Mouse (Mus musculus) regulatory T cell (primary cell): ENCODE results near the gene Orc5.

Experiments used
- in situ Hi-C: fragments of 300-600 bp; cut with MboI, MseI; formaldehyde crosslinking; loops from one replicate; pipeline ENCODE4 v1.15.1; 2025; ENCODE audit warnings: high pct_unique_total_duplicates

Orc5 gene

DNA sequence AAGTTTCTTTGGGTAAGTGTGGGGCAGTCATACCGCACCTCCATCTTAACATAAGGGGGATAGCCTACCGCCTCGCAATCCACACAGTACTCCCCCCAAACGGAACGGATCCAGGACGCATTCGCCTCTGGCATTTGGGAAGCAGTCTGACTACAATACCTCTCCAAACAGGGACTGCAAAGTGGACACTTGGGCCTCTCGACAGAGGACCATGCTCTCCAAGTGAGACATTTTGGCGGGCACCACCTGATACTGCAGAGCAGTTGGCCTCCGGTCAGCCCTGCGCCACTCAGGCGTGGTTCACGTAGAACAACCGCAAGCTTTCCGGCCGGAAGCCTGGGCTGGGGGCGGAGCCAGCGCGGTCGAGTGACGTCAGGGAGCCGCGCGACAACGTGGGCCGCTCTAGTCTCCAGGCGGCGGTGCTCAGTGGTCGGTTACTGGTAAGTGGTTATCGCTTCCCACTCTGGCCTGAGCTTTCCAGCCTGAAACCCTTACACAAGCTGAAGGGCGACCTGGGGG, at the start of gene Orc5:
Gene Orc5 (minus strand): TSS at position 397 of the 519 bp plus-strand sequence.
- in situ Hi-C loops: no loop called here

DNA sequence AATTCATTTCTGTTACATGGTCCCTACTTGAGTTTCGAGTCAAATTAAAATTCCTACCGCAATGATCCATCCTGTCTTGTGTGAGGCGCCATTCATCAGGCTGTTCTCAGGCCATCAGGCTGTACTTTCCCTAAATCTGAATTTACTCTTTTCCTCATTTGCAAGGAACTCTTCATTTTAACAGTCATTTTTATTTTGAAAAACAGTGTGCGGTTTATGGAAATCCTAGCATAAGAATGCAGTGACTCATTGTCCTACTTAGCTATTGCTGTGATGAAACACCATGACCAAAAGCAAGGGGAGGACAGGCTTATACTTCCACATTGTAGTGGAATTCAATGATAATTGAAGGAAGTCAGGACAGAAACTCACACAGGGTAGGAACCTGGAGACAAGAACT, 46.8 kb upstream of the Orc5 start:
- in situ Hi-C loops: no loop called here

DNA sequence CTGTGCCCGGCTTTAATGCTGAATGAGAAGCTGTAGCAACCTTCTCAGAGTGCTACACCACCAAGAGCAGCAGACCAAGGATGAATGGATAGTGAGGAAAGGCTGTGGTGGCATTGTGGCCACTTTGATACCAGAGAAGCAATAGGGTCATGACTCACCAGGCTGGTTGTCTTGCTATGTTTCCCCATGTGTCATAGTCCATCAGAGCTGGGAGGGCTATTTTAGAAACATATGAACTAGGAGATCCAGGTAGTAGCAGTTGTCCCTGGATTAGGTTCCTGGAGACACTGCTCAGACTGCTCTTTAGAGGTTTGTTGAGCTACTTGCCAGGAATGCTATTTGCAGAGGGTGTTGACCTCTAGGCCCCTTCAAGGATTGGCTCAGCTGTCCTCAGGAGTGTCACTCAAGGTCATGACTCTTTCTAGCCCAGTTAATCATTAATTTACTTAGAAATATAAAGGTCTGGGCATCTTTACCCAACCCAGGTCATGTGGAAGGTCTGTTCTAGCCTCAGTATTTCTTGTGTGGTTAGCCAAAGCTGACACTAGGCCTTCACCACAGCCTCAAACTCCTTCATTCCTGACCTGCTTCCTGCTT, 39.2 kb upstream of the Orc5 start:
- in situ Hi-C loops: no loop called here

DNA sequence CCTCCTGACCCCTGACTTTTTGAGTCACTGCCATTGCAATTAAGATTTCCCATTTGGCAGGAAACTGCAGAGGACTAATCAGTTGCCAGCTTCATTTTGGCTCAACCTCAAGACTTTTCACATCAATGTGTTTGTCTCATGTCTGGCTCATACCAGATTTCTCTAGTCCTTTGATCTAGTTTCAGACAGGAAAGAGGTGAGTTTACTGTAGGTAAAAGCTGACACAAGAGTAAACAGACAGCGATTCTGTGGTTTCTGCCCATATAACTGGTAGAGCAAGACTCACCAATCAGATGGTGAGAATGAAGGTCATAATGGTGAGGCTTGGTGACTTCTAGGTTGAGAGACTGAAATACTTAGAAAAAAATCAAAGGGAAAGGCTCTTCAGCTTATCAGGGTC, 37.3 kb upstream of the Orc5 start:
- in situ Hi-C loops: no loop called here

DNA sequence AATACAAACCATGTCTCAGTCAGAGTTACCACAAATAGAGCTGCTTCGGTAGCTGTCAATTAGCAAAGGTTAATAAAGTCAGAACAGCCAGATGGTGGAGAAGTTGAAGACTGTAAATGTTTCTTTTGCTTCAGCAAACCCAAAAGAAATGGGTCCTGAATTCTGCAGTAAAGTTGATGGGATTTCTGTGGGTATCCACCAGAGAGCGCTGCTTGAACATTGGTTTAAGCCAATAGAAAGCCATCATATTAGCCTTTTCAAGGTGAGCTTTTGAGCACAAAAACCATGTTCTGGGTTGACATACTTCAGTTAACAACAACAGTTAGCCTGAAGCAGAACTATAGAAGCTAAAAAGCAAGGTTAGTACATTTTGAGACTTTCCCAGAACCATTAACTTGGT, 34.3 kb upstream of the Orc5 start:
- in situ Hi-C loops: no loop called here

DNA sequence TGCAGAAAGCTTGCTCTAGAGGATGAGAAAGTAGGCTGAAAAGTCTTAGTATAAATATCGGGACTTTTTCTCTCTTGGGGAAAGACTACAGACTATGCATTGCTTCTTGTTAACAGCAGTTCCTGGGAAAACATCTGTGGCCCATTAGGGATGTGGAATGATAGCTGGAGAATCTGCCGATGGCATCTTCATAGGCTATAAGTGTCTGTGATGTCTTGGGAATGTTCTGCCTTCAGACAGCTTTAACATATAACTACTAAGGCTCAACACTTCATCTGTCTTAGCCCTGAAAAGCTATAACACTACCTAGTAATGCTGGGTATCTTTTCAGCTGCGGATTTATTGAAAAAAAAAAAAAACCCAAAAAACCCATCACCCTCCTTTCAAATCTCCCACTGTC, 27.8 kb upstream of the Orc5 start:
- in situ Hi-C loops: no loop called here

DNA sequence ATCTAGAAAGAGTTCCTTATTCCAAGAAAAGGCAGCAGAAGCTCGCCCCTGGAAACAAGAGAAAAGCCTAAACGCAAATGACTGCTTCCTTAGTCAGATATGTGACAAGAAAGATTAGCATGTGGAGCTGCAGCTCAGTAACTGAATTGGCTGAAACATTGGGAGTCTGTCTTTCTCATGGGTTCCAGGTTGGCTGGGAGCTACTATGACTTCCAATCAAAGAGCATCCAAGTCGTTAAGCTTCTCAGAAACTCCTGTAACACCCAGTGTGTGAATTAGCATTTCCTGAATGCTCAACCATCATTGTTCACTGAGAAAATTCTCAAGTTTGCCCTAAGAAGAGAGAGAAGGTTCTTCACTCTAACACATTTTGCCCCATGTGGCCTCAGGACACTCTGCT, 24.5 kb upstream of the Orc5 start:
- in situ Hi-C loops: no loop called here

DNA sequence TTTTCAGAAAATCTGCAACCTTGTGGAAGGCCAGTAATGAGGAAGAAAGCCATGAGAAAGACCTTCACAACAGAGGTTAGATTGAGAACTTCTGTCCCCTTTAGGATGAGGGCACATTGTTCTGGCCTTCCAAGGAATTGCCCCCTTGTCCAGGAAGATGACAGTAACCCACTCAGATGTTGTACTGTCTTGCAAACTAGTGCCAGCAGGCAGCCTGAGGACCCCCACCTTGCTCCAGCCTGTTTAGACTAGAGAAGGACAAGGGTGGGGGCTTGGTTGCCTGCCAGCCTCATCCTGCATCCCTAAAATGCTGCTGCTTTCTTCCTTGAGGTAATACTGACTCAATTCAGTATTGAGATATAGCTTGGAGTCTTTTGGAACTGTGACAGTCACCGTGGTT, 23.9 kb upstream of the Orc5 start:
- in situ Hi-C loops: no loop called here

DNA sequence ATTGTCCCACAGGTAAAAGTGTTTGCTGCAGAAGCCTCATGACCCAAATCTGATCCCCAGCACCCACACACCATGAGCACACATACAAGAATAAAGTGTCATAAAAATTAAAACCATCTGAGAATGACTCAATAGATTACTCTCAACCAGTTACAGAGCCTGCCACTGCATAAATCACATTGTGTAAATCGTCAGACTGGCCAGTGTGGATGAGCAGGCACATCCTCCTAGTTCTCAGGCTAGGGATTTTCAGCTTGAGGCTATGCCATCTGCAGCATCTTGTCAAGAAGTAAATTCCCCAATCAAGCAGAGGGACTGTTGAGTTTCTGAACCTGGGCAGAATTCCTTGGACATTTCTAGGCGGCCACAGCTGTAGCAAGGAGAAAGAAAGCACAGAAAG, 23.5 kb upstream of the Orc5 start:
- in situ Hi-C loops: no loop called here

DNA sequence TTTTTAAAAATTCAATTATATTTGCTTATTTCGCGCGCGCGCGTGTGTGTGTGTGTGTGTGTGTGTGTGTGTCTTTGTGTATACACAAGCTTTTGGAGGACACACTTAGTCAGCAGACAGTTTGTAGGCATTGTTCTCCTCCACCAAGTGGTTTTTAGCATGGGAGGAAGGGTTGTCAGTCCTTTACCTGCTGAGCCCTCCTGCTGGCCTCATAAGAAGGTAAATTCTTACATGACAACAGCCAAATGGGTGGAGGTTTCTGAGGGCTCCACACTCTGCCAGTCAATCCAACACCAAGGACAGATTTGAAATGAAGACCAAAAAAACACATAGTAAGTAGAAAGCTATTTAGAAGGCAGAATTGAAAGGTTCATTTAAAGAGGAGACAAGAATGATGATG, 22.7 kb upstream of the Orc5 start:
- in situ Hi-C loops: no loop called here

DNA sequence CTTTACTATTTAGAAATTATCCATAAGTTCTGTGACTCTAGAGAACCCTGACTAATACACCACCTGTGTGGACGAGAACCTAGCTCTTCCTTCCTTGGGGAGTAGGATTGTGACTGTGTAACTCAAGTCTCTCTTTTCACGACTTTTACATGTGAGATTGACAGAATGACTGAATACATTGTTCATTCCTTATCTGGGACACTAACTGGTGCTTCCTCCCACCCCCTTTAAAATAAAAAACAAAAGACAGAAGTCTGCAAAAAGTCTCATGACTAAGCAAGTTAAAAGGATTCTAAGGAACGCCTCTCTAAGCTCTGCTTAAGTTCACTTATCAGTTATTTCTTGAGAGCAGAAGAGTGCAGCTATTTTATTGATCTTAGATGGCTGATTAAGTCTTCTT, 22.2 kb upstream of the Orc5 start:
- in situ Hi-C loops: no loop called here

DNA sequence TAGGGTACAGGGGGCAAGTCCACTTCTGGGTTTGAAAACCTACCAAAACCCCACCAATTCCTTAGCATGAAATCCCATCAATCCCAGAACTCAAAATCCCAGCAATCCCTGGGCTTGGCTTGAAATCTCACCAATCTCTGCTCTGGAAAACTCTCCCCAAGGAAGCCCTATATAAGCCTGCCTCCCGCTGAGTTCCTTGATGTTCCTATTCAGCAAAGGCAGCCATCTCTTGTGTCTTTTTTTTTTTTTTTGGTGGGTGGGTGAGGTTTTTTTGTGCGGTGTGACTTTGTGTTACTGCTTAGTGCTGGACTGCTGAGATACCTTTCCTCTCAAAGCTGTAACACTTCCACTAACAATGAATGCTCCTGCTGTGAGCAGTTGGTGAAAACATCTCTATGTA, 15.5 kb upstream of the Orc5 start:
- in situ Hi-C loops: no loop called here

DNA sequence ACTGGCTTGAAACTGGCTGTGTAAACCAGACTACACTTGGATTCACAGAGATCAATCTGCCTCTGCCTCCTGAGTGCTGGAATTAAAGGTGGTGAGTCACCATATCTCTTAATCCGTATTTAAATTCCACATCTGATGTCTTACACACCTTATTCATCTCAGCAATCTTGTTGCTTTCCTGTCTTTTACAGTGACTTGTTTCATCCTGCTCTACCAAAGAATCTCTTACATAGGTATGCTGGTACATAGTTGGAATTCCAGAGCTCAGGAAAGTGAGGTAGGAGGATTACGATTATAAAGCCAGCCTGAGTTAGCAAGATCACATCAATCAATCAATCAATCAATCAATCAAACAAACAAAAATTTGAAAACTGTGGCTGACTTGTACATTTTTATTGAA, 9.6 kb upstream of the Orc5 start:
- in situ Hi-C loops: no loop called here

DNA sequence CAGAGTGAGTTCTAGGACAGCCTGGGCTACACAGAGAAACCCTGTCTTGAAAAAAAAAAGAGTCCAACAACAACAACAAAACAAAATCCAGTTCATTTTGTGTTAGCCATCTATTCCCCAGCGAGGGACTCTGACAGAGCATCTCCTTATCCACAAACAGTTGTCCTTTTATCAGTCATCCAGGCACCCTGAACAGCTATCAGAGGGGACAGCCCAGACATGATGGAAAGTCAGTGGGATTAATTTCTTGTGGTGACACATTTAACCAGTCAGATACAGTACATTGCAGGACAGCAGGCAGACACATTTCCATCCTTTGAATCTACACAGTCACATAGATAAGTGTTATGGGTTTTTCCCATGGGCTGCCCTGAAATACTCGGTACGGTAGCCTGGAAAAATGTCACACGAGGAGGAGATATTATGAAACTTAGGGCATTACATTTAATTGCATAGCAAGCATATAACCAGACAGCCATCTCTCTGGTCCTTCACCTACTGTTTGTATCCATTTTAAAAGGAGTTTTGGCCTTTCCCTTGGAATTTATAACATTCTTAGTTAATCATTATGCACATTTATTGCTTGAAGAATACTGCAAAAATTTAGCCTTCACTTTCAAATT, 7.4 kb upstream of the Orc5 start:
- in situ Hi-C loops: no loop called here

DNA sequence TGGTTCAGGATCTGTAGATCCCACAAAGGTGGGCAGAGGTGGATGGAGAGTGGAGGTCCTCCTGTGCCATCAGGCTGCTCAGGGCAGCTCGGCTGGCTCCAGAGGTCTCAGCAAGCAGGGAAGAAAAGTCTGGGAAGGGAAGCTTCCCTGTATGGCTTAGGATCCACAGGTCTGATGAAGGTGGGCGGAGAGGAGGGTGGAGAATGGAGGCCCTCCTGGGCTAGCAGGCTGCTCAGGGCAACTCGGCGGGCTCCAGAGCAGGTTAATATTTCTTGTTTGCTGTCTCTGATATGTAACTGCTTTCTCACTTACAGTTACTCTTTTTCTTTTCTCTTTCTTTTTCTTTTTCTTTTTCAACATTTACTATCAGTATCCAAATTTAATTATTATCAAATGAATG, 6.5 kb upstream of the Orc5 start:
- in situ Hi-C loops: no loop called here

DNA sequence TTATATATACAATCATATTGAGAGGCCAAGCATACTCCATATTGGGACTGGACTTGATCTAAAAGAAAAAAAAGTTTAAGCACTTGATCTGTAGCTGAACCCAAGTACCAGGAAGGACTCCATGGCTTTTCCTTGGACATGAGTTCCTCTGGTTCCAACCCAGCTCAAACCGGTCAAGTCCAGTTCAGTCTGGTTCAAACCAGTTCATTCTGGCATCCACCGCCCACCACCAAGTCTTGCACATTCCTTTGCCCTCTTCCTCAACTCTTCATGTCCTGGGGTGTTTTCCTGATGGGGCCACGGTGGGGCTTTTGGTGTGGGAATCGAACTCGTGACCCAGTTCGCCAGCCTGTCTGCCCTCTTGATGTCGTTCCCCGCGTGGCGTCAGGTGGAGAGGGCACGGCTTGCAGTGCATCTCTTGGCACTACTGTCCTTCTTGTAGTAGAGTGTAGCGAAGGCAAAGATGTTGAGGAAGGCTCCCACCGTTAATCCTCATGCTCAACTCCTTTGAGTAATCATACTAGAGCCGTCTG, 2.1 kb upstream of the Orc5 start:
- in situ Hi-C loops: no loop called here

DNA sequence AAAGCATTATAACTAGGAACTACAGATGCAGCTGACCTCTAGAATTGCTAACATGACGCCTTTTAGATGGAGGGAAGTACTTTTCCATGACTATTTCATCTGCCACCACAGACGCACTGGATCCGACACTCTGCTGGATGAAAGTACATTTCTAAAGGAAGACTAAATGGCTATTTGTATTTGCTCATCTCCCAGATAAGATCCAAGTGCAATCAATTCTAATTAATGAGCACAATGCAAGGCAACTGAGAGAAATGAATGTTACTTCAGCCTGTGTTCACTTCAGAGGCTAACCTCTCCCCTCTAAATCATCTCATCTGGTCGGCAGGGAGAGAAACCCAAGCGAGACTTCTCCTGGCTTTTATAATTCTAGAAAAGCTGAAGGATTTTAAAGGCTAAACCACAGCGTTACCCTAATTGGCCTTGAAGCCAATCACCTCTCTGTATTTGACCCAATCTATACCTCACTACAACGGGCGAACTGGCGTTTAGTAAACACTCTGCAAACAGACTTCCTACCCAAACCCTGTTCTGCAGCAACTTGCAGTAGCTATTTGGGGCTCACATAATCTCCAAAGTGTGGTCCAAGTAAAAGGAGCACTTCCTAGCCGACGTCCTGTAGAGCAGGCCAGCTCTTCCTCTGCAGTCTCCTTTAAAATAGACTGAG, 730 bp downstream of the Orc5 start:
- in situ Hi-C loops: loop anchor here (25.0 kb wide), 1 partner anchor 762 kb away; the partner anchor contains the start of genes Dnajc2 and Psmc2

DNA sequence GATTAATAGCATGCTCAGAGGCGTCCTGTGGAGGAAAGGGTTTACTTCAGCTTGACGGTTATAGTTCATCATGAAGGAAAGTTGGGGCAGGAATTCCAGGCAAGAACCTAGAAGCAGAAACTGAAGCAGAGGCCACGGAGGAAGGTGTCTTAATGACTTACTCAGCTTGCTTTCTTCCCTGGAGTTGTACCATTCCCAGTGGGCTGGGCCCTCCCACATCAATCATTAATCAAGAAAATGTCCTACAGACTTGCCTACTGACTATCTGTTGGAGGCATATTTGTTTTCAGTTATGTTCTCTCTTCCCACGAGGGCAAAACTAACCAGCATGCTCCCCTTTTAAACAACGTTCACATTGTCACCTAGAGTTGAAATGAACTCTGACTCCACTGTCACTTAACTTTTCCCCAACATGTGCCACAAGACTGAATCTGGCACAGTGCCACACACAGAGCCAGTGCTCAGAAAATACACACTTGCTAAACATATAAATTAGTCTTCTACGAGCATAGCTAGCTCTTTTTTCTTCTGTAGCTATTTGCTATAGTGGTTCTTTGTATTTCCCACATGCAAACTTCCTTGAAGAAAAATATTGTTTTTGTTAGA, 1.6 kb downstream of the Orc5 start:
- in situ Hi-C loops: loop anchor here (25.0 kb wide), 1 partner anchor 761 kb away; the partner anchor contains the start of genes Dnajc2 and Psmc2

DNA sequence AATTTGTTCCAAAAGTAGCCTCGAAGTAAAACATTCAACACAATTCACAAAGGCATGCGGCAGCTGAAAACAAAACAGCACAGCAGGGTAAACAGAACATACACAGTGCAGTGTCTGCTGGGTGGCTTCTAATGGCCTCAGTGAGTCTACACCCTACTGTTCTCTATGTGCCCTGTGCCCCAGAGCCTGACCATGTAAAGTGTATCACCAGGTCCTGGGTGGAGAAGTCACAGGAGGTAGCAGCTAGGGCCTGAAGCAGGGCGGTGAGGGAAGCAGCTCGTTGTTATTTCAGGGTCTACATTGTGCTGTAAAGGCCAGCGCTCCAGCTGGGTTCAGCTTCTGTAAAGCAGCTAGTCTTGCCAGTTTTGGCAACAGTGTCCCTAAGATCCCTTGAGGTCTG, 3.7 kb downstream of the Orc5 start:
- in situ Hi-C loops: loop anchor here (25.0 kb wide), 1 partner anchor 759 kb away; the partner anchor contains the start of genes Dnajc2 and Psmc2

DNA sequence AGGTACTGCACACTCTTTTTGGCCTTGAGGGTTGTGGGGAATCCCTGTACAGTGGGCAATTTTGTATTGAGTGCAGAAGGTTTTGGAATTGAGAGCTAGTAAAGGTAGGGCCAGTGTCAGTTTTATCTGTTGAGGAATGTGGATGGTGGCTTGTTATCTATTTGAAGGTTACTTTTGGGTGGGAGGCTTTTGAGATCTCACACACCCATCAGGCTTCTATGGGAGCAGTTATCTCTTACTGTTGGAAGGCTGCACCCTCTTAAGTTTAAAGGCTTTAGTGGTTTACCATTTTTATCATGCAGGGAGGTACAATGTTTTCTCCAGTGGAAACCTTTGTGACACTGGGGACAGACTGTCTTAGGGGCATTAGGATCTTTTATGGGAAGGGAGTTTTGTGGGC, 4.9 kb downstream of the Orc5 start:
- in situ Hi-C loops: loop anchor here (25.0 kb wide), 1 partner anchor 758 kb away; the partner anchor contains the start of genes Dnajc2 and Psmc2

DNA sequence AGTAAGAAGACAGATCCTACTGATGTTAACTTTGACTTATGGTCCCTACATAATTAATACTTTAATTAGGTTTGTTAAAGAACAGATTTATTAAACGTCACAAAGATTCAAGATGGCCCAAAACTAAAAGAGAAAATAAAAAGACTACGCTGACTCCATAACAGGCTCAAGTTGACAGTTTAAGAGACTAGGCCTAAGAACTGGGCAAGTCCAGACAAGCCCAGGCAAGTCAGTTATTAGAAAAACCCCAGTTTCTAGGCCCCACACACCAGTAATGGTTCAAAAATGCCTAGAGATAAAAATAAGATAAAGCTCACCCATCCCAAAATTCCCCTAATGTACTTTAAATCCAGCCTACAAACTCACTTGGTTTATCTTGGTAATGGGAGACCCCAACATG, 7.6 kb downstream of the Orc5 start:
- in situ Hi-C loops: loop anchor here (25.0 kb wide), 1 partner anchor 755 kb away; the partner anchor contains the start of genes Dnajc2 and Psmc2
